Mouse (Mus musculus): ENCODE data around the gene Gm10553. TPM values are rescaled to one million over a fixed set of nuclear protein-coding genes. Genes with fewer than 3 reads are reported as not detected.
"Not testable (repeated sequence)": the region's sequence is repeated elsewhere in the genome, so short reads cannot be mapped to it uniquely, and the experiment has no call there.

The Gm10553 gene
- not detected in 2 replicates for polyA plus RNA-seq (2015; fragmentation: Nextera tagmentation; extraction: Ambion mirVana)

GRCm38 (mm10) chr1:85099864-85100263, at the start of gene Gm10553:
TSS of gene Gm10553 (plus strand) at chr1:85100164.
- H3K36me3 ChIP-seq; H3K4me1 ChIP-seq (replicated peaks); H3K4me2 ChIP-seq (replicated peaks); H3K9ac ChIP-seq; H3K27me3 ChIP-seq (replicated peaks); H3K27ac ChIP-seq; H3K4me3 ChIP-seq (replicated peaks); ATAC-seq; H3K9me3 ChIP-seq: not testable (repeated sequence)
- 77% methylated on average over 1 of the region's 1 CpGs for WGBS

GRCm38 (mm10) chr1:85071690-85072089, 28.3 kb upstream of the Gm10553 start:
- not testable (repeated sequence) for H3K4me3 ChIP-seq (replicated peaks); H3K4me1 ChIP-seq (replicated peaks)
- 54% methylated on average over 3 of the region's 3 CpGs for WGBS

GRCm38 (mm10) chr1:85073099-85073498, 26.9 kb upstream of the Gm10553 start:
- 64% methylated on average over 3 of the region's 3 CpGs for WGBS

More at GRCm38 (mm10) chr1:85071690-85072089, 28.3 kb upstream of the Gm10553 start:
- ATAC-seq; H3K36me3 ChIP-seq; H3K27me3 ChIP-seq (replicated peaks); H3K9me3 ChIP-seq; H3K9ac ChIP-seq; H3K27ac ChIP-seq; H3K4me2 ChIP-seq (replicated peaks): not testable (repeated sequence)

GRCm38 (mm10) chr1:85084803-85085202, 15.2 kb upstream of the Gm10553 start:
- H3K27ac ChIP-seq; ATAC-seq; H3K9ac ChIP-seq; H3K36me3 ChIP-seq; H3K4me1 ChIP-seq (replicated peaks); H3K4me2 ChIP-seq (replicated peaks); H3K4me3 ChIP-seq (replicated peaks); H3K9me3 ChIP-seq; H3K27me3 ChIP-seq (replicated peaks): not testable (repeated sequence)
- WGBS: 58% methylated on average over 3 of the region's 3 CpGs

More at GRCm38 (mm10) chr1:85073099-85073498, 26.9 kb upstream of the Gm10553 start:
- not testable (repeated sequence) for H3K4me1 ChIP-seq (replicated peaks); H3K4me2 ChIP-seq (replicated peaks); H3K4me3 ChIP-seq (replicated peaks); H3K27me3 ChIP-seq (replicated peaks); H3K9me3 ChIP-seq; H3K9ac ChIP-seq; H3K36me3 ChIP-seq; H3K27ac ChIP-seq; ATAC-seq

GRCm38 (mm10) chr1:85086211-85086610, 13.8 kb upstream of the Gm10553 start:
- WGBS: 76% methylated on average over 1 of the region's 1 CpGs
- H3K9me3 ChIP-seq; H3K4me2 ChIP-seq (replicated peaks); H3K27ac ChIP-seq; H3K36me3 ChIP-seq; ATAC-seq; H3K4me1 ChIP-seq (replicated peaks); H3K9ac ChIP-seq; H3K4me3 ChIP-seq (replicated peaks); H3K27me3 ChIP-seq (replicated peaks): not testable (repeated sequence)

GRCm38 (mm10) chr1:85092169-85092568, 7.8 kb upstream of the Gm10553 start:
- not testable (repeated sequence) for H3K4me2 ChIP-seq (replicated peaks); H3K36me3 ChIP-seq; H3K27ac ChIP-seq; H3K9ac ChIP-seq; H3K27me3 ChIP-seq (replicated peaks); H3K4me3 ChIP-seq (replicated peaks); ATAC-seq; H3K4me1 ChIP-seq (replicated peaks); H3K9me3 ChIP-seq
- 25% methylated on average over 1 of the region's 3 CpGs for WGBS

GRCm38 (mm10) chr1:85093011-85093572, 6.9 kb upstream of the Gm10553 start:
- not testable (repeated sequence) for H3K27ac ChIP-seq; H3K4me2 ChIP-seq (replicated peaks); H3K4me3 ChIP-seq (replicated peaks); H3K9me3 ChIP-seq; ATAC-seq; H3K4me1 ChIP-seq (replicated peaks); H3K9ac ChIP-seq; H3K36me3 ChIP-seq; H3K27me3 ChIP-seq (replicated peaks)
- 84% methylated on average over 6 of the region's 7 CpGs for WGBS

GRCm38 (mm10) chr1:85099081-85099480, 883 bp upstream of the Gm10553 start:
- not testable (repeated sequence) for H3K4me3 ChIP-seq (replicated peaks); H3K27me3 ChIP-seq (replicated peaks); H3K4me1 ChIP-seq (replicated peaks); ATAC-seq; H3K27ac ChIP-seq; H3K9me3 ChIP-seq; H3K36me3 ChIP-seq; H3K4me2 ChIP-seq (replicated peaks); H3K9ac ChIP-seq
- 81% methylated on average over 7 of the region's 7 CpGs for WGBS

- H3K36me3 ChIP-seq; H3K9me3 ChIP-seq; H3K4me2 ChIP-seq (replicated peaks); H3K27me3 ChIP-seq (replicated peaks); H3K27ac ChIP-seq; H3K4me3 ChIP-seq (replicated peaks); ATAC-seq; H3K4me1 ChIP-seq (replicated peaks); H3K9ac ChIP-seq: not testable (repeated sequence)
- WGBS: 80% methylated on average over 4 of the region's 4 CpGs
These were observed 1.8 kb downstream of the Gm10553 start for GRCm38 (mm10) chr1:85101754-85102153.

- H3K9me3 ChIP-seq; H3K27me3 ChIP-seq (replicated peaks); H3K4me3 ChIP-seq (replicated peaks); ATAC-seq; H3K27ac ChIP-seq; H3K4me2 ChIP-seq (replicated peaks); H3K36me3 ChIP-seq; H3K4me1 ChIP-seq (replicated peaks); H3K9ac ChIP-seq: not testable (repeated sequence)
- 83% methylated on average over 4 of the region's 4 CpGs for WGBS
These were observed 5.4 kb downstream of the Gm10553 start for GRCm38 (mm10) chr1:85105336-85105735.

GRCm38 (mm10) chr1:85106013-85106412, 6.0 kb downstream of the Gm10553 start:
- H3K9ac ChIP-seq; H3K27ac ChIP-seq; H3K27me3 ChIP-seq (replicated peaks); H3K4me2 ChIP-seq (replicated peaks); ATAC-seq; H3K9me3 ChIP-seq; H3K4me3 ChIP-seq (replicated peaks); H3K4me1 ChIP-seq (replicated peaks); H3K36me3 ChIP-seq: not testable (repeated sequence)
- WGBS: 69% methylated on average over 5 of the region's 6 CpGs

- not testable (repeated sequence) for H3K4me3 ChIP-seq (replicated peaks); H3K27ac ChIP-seq; H3K4me2 ChIP-seq (replicated peaks); H3K36me3 ChIP-seq; ATAC-seq; H3K9me3 ChIP-seq; H3K9ac ChIP-seq; H3K4me1 ChIP-seq (replicated peaks); H3K27me3 ChIP-seq (replicated peaks)
- 60% methylated on average over 1 of the region's 7 CpGs for WGBS
These were observed 9.8 kb downstream of the Gm10553 start, which contains the start of gene A530032D15Rik for GRCm38 (mm10) chr1:85109753-85110152. TSS of gene A530032D15Rik (minus strand) at chr1:85109853.

- H3K27ac ChIP-seq; H3K4me1 ChIP-seq (replicated peaks); ATAC-seq; H3K36me3 ChIP-seq; H3K9ac ChIP-seq; H3K27me3 ChIP-seq (replicated peaks); H3K4me2 ChIP-seq (replicated peaks); H3K9me3 ChIP-seq; H3K4me3 ChIP-seq (replicated peaks): not testable (repeated sequence)
- WGBS: 69% methylated on average over 3 of the region's 3 CpGs
These were observed 10.9 kb downstream of the Gm10553 start for GRCm38 (mm10) chr1:85110876-85111275.
